Mouse (Mus musculus) E14TG2a.4 (cell line): ENCODE measurements around the gene Ntn5.

Experiments used
- CTCF ChIP-seq: conservative IDR thresholded peaks from 2 replicates; pipeline ENCODE4 v1.5.1; 2014; ENCODE audit warnings: low read length
- POU5F1 ChIP-seq: IDR thresholded peaks from 2 replicates; pipeline ENCODE4 v1.6.1; 2014; ENCODE audit warnings: low read length, borderline replicate concordance

GRCm38 (mm10) chr7:45717918-45718297, 34.1 kb downstream of the Ntn5 start, which contains the start of gene Sphk2:
- TF ChIP-seq CTCF: no peak
- no peak for TF ChIP-seq POU5F1
